ENCODE assay signal across 19 mouse cellular contexts in genomic region chr4:118088771-118089170, GRCm38 (mm10).
"Had no signal": no experiment of that assay in that cellular context is flagged by ENCODE, and none has a peak within 500 bp of the region (broad histone marks: within the 10 kb centered on the region; RNA-seq: fewer than 3 reads in every experiment).

No protein-coding gene starts in this region.

- H3K27ac ChIP-seq: midbrain, embryonic 10.5 days; midbrain, embryonic 12.5 days; neural tube, embryonic 13.5 days; neural tube, embryonic 15.5 days had no signal

- H3K4me1 ChIP-seq: midbrain, embryonic 10.5 days; midbrain, embryonic 12.5 days; neural tube, embryonic 15.5 days had no signal

- H3K27me3 ChIP-seq: midbrain, embryonic 12.5 days; neural tube, embryonic 13.5 days; neural tube, embryonic 15.5 days had no signal

- H3K36me3 ChIP-seq: midbrain, embryonic 10.5 days; midbrain, embryonic 12.5 days; neural tube, embryonic 13.5 days; neural tube, embryonic 15.5 days had no signal

- H3K9ac ChIP-seq: lung, embryonic 14.5 days; midbrain, embryonic 12.5 days; neural tube, embryonic 13.5 days; neural tube, embryonic 15.5 days had no signal

- H3K4me2 ChIP-seq: lung, embryonic 14.5 days; midbrain, embryonic 12.5 days; neural tube, embryonic 13.5 days; neural tube, embryonic 15.5 days had no signal

- ATAC-seq: midbrain, embryonic 16.5 days had no signal

- H3K4me3 ChIP-seq: midbrain, embryonic 10.5 days; midbrain, embryonic 12.5 days; myocyte; neural tube, embryonic 13.5 days; neural tube, embryonic 15.5 days had no signal

- DNase-seq: lung, adult 18-20 months; lung, embryonic 14.5 days; lung, postnatal 10 days; lung, postnatal 4 days; midbrain, embryonic 14.5 days; retina, postnatal 1 day; right cerebral cortex, adult 18-20 months; right cerebral cortex, postnatal 25 days; right cerebral cortex, postnatal 4 days; spleen, adult 18-20 months; thymus, adult 18-20 months; thymus, postnatal 14 days; thymus, postnatal 36 days had no signal

- H3K9me3 ChIP-seq: midbrain, embryonic 10.5 days; midbrain, embryonic 12.5 days; neural tube, embryonic 13.5 days; neural tube, embryonic 15.5 days had no signal
